Mouse (Mus musculus) MEL (cell line): Measurements from ENCODE around the gene Sephs2. TPM values are rescaled to one million over a fixed set of nuclear protein-coding genes. Genes with fewer than 3 reads are reported as not detected.
"Not testable (repeated sequence)": the region's sequence is repeated elsewhere in the genome, so short reads cannot be mapped to it uniquely, and the experiment has no call there.

Experiments used
- DNase-seq: peaks from one replicate; pipeline ENCODE4 v3.0.0; 2011; ENCODE audit warnings: low read depth, low spot score
- H3K27ac ChIP-seq: 2 replicates; pipeline ENCODE4 v1.5.1; 2012; ENCODE audit warnings: low read depth, mild to moderate bottlenecking, control low read depth, low read length, moderate library complexity; ENCODE audit not compliant: control insufficient read depth
- H3K27me3 ChIP-seq, 2 experiments: fragments of 150-350 bp in 1 of 2; sonication (generic) in 1 of 2; 2 replicates each; pipeline ENCODE4 v1.6.1; 2012; ENCODE audit warnings: low read length in 2 of 2, mild to moderate bottlenecking in 2 of 2, improper control_type of control experiment in 1 of 2, moderate library complexity in 1 of 2; ENCODE audit not compliant: insufficient read depth in 2 of 2, control insufficient read depth in 1 of 2
- H3K36me3 ChIP-seq, 2 experiments: 2 replicates each; pipeline ENCODE4 v1.6.1; 2012 to 2014; ENCODE audit warnings: low read length in 2 of 2, improper control_type of control experiment in 1 of 2, inconsistent platforms in 1 of 2, mild to moderate bottlenecking in 1 of 2; ENCODE audit not compliant: insufficient read depth in 2 of 2, control insufficient read depth in 1 of 2
- H3K4me1 ChIP-seq, 2 experiments: fragments of 150-350 bp in 1 of 2; sonication (generic) in 1 of 2; 2 replicates each; pipeline ENCODE4 v1.6.1; 2012; ENCODE audit warnings: low read length in 2 of 2, improper control_type of control experiment in 1 of 2, mild to moderate bottlenecking in 1 of 2; ENCODE audit not compliant: insufficient read depth in 2 of 2, control insufficient read depth in 1 of 2
- H3K4me3 ChIP-seq, 2 experiments: fragments of 150-350 bp in 1 of 2; sonication (generic) in 1 of 2; 2 replicates each; pipeline ENCODE4 v1.5.1; 2012; ENCODE audit warnings: low read depth in 2 of 2, low read length in 2 of 2, mild to moderate bottlenecking in 2 of 2, moderate library complexity in 2 of 2, control low read depth in 1 of 2, improper control_type of control experiment in 1 of 2; ENCODE audit not compliant: control insufficient read depth in 1 of 2, insufficient read depth in 1 of 2
- H3K79me2 ChIP-seq: 2 replicates; pipeline ENCODE4 v1.6.1; 2012; ENCODE audit warnings: mild to moderate bottlenecking, low read length, moderate library complexity; ENCODE audit not compliant: control insufficient read depth, poor library complexity, insufficient read depth
- H3K9ac ChIP-seq: 2 replicates; pipeline ENCODE4 v1.6.1; 2012; ENCODE audit warnings: low read depth, mild to moderate bottlenecking, control low read depth, low read length, moderate library complexity; ENCODE audit not compliant: control insufficient read depth, poor library complexity, severe bottlenecking
- H3K9me3 ChIP-seq: fragments of 150-350 bp; sonication (generic); replicated peaks from 2 replicates; pipeline ENCODE4 v1.6.1; 2012; ENCODE audit warnings: mild to moderate bottlenecking, low read length, improper control_type of control experiment, moderate library complexity; ENCODE audit not compliant: insufficient read depth
- CHD1 ChIP-seq: IDR thresholded peaks from 2 replicates; pipeline ENCODE4 v1.6.1; 2012; ENCODE audit warnings: low read depth, mild to moderate bottlenecking, inconsistent platforms, low read length, improper control_type of control experiment
- CTCF ChIP-seq, 3 experiments: IDR thresholded peaks in 2 of 3; conservative IDR thresholded peaks in 1 of 3; 2 replicates each; pipeline ENCODE4 v1.5.1; 2011 to 2012; ENCODE audit warnings: low read length in 3 of 3, low read depth in 2 of 3, mild to moderate bottlenecking in 2 of 3, improper control_type of control experiment in 1 of 3, inconsistent platforms in 1 of 3, mixed read lengths in 1 of 3, moderate library complexity in 1 of 3; ENCODE audit not compliant: control insufficient read depth in 1 of 3, insufficient read depth in 1 of 3, poor library complexity in 1 of 3, severe bottlenecking in 1 of 3
- E2F4 ChIP-seq: IDR thresholded peaks from 2 replicates; pipeline ENCODE4 v1.6.1; 2011; ENCODE audit warnings: low read depth, low read length, improper control_type of control experiment, borderline replicate concordance
- ETS1 ChIP-seq: IDR thresholded peaks from 2 replicates; pipeline ENCODE4 v1.6.1; 2012; ENCODE audit warnings: low read depth, mild to moderate bottlenecking, inconsistent platforms, low read length, improper control_type of control experiment, moderate library complexity
- KAT2A ChIP-seq: conservative IDR thresholded peaks from 2 replicates; pipeline ENCODE4 v1.6.1; 2012; ENCODE audit warnings: low read depth, low read length, improper control_type of control experiment, inconsistent platforms
- MAX ChIP-seq: IDR thresholded peaks from 2 replicates; pipeline ENCODE4 v1.6.1; 2011; ENCODE audit warnings: low read length, improper control_type of control experiment
- MAZ ChIP-seq: IDR thresholded peaks from 2 replicates; pipeline ENCODE4 v1.6.1; 2012; ENCODE audit warnings: low read depth, mild to moderate bottlenecking, inconsistent platforms, low read length, improper control_type of control experiment
- MYC ChIP-seq: IDR thresholded peaks from 2 replicates; pipeline ENCODE4 v1.6.1; 2011; ENCODE audit warnings: low read depth, mild to moderate bottlenecking, low read length, improper control_type of control experiment, moderate library complexity
- POLR2A ChIP-seq, 2 experiments: IDR thresholded peaks; 2 replicates each; pipeline ENCODE4 v1.6.1; 2011 to 2012; ENCODE audit warnings: low read length in 2 of 2, mild to moderate bottlenecking in 2 of 2, control low read depth in 1 of 2, improper control_type of control experiment in 1 of 2, low read depth in 1 of 2, moderate library complexity in 1 of 2; ENCODE audit not compliant: control insufficient read depth in 1 of 2, insufficient read depth in 1 of 2, poor library complexity in 1 of 2
- POLR2AphosphoS2 ChIP-seq: IDR thresholded peaks from 2 replicates; pipeline ENCODE4 v1.6.1; 2011; ENCODE audit warnings: low read length, improper control_type of control experiment
- POLR2AphosphoS5 ChIP-seq: IDR thresholded peaks from 2 replicates; pipeline ENCODE4 v1.6.1; 2012; ENCODE audit warnings: low read depth, borderline replicate concordance, mild to moderate bottlenecking, inconsistent platforms, low read length, moderate library complexity, mixed read lengths
- RAD21 ChIP-seq: IDR thresholded peaks from 2 replicates; pipeline ENCODE4 v1.6.1; 2011; ENCODE audit warnings: mild to moderate bottlenecking, low read depth, low read length, improper control_type of control experiment
- SIN3A ChIP-seq: IDR thresholded peaks from 2 replicates; pipeline ENCODE4 v1.6.1; 2012; ENCODE audit warnings: low read length, improper control_type of control experiment, inconsistent platforms
- SMC3 ChIP-seq: IDR thresholded peaks from 2 replicates; pipeline ENCODE4 v1.6.1; 2011; ENCODE audit warnings: low read depth, low read length, improper control_type of control experiment
- TCF12 ChIP-seq: IDR thresholded peaks from 2 replicates; pipeline ENCODE4 v1.6.1; 2014; ENCODE audit warnings: low read depth, mild to moderate bottlenecking, inconsistent platforms, low read length, improper control_type of control experiment, moderate library complexity
- UBTF ChIP-seq: IDR thresholded peaks from 2 replicates; pipeline ENCODE4 v1.6.1; 2012; ENCODE audit warnings: low read depth, mild to moderate bottlenecking, inconsistent platforms, low read length, improper control_type of control experiment, moderate library complexity, borderline replicate concordance; ENCODE audit not compliant: insufficient read depth
- USF2 ChIP-seq, 2 experiments: IDR thresholded peaks; 2 replicates each; pipeline ENCODE4 v1.6.1; 2011 to 2012; ENCODE audit warnings: improper control_type of control experiment in 2 of 2, low read length in 2 of 2, borderline replicate concordance in 1 of 2, inconsistent platforms in 1 of 2, low read depth in 1 of 2, mild to moderate bottlenecking in 1 of 2; ENCODE audit not compliant: insufficient read depth in 1 of 2
- ZC3H11A ChIP-seq: IDR thresholded peaks from 2 replicates; pipeline ENCODE4 v1.6.1; 2012; ENCODE audit warnings: low read depth, mild to moderate bottlenecking, inconsistent platforms, low read length, improper control_type of control experiment
- ZNF384 ChIP-seq: IDR thresholded peaks from 2 replicates; pipeline ENCODE4 v1.6.1; 2012; ENCODE audit warnings: low read depth, mild to moderate bottlenecking, inconsistent platforms, low read length, improper control_type of control experiment
- polyA plus RNA-seq, 2 experiments: library from polyadenylated mRNA; stranded (reverse) in 1 of 2; unstranded in 1 of 2; fragments of >175 nt in 1 of 2; fragments of >200 nt in 1 of 2; gene quantifications; 2 replicates each; pipeline versions ENCODE4 v1.2.1 to v1.2.4; 2012; ENCODE audit warnings: low replicate concordance in 2 of 2, low read depth in 1 of 2; ENCODE audit not compliant: insufficient read length in 2 of 2, insufficient read depth in 1 of 2, missing spikeins in 1 of 2
- total RNA-seq: library from RNA; depleted of rRNA; stranded (reverse); fragments of 300-350 nt; gene quantifications from 2 replicates; pipeline ENCODE4 v1.2.3, GENCODE M21; 2012

Gene Sephs2
- total and polyA plus RNA-seq, 3 experiments = 109 to 182 TPM; not detected in 1

- Histone ChIP-seq H3K9ac (no peak overlapping the region), H3K27ac (no peak overlapping the region), H3K79me2 (no peaks in the 10 kb centered on the region; the same call in 1 of the 2 replicates), H3K27me3 (no peaks in the 10 kb centered on the region), H3K4me3 (no peak overlapping the region), H3K4me1 (peaks cover 4 to 15% of the 10 kb centered on the region in 2 experiments; a peak in 3 of 4 replicates), H3K36me3 (peaks cover 5 to 13% of the 10 kb centered on the region in 2 experiments), H3K9me3 (no peaks in the 10 kb centered on the region)
- no peak for TF ChIP-seq POLR2A (IDR thresholded peaks at IDR 0.05; ENCODE audit: control insufficient read depth in 1 of 2, insufficient read depth in 1 of 2, low read depth in 1 of 2, low read length in 2 of 2, poor library complexity in 1 of 2)
- TF ChIP-seq E2F4 = no peak
- no peak for TF ChIP-seq SIN3A
- no peak for TF ChIP-seq POLR2AphosphoS5
- TF ChIP-seq POLR2AphosphoS2 = no peak
- TF ChIP-seq TCF12 = no peak
- TF ChIP-seq ZC3H11A = no peak
- TF ChIP-seq KAT2A = no peak
- TF ChIP-seq USF2 (IDR thresholded peaks at IDR 0.05; ENCODE audit: borderline replicate concordance in 1 of 2, insufficient read depth in 1 of 2, low read depth in 1 of 2, low read length in 2 of 2) = no peak
- TF ChIP-seq MAX = no peak
- no peak for TF ChIP-seq MAZ
- TF ChIP-seq ETS1 = no peak
- TF ChIP-seq CHD1 = no peak
- TF ChIP-seq ZNF384 = no peak
- DNase-seq = no peak
These were observed 20.5 kb downstream of the Sephs2 start for GRCm38 (mm10) chr7:127253341-127253740.

GRCm38 (mm10) chr7:127252414-127252813, 21.4 kb downstream of the Sephs2 start:
- peak; percentile 45 for TF ChIP-seq SMC3
- peak; percentile 35 to 69 (median 60); a peak in 5 of 6 replicates for TF ChIP-seq CTCF (IDR thresholded peaks at IDR 0.05 in 2 of 3, conservative IDR thresholded peaks at IDR 0.05 in 1 of 3; ENCODE audit: control insufficient read depth in 1 of 3, insufficient read depth in 1 of 3, low read depth in 2 of 3, low read length in 3 of 3, poor library complexity in 1 of 3, severe bottlenecking in 1 of 3)
- peak; percentile 89 for TF ChIP-seq ZNF384
- TF ChIP-seq MYC = peak; percentile 90
- TF ChIP-seq RAD21 = peak; percentile 29
- TF ChIP-seq UBTF = no peak
- Histone ChIP-seq H3K27me3 (no peaks in the 10 kb centered on the region), H3K9me3 (no peaks in the 10 kb centered on the region), H3K4me3 (no peak overlapping the region), H3K4me1 (peaks cover 2 to 15% of the 10 kb centered on the region in 2 experiments; a peak in 3 of 4 replicates), H3K79me2 (no peaks in the 10 kb centered on the region; the same call in 1 of the 2 replicates), H3K9ac (no peak overlapping the region), H3K36me3 (peaks cover 5 to 11% of the 10 kb centered on the region in 2 experiments), H3K27ac (no peak overlapping the region)
- peak; percentile 74 for DNase-seq

GRCm38 (mm10) chr7:127250511-127250910, 23.3 kb downstream of the Sephs2 start:
- not testable (repeated sequence) for H3K27ac ChIP-seq, H3K27me3 ChIP-seq, H3K9me3 ChIP-seq, H3K79me2 ChIP-seq, H3K9ac ChIP-seq, H3K4me3 ChIP-seq
- peak; percentile 65 for DNase-seq
- H3K4me1 ChIP-seq = peaks cover 2 to 19% of the 10 kb centered on the region in 2 experiments
- H3K36me3 ChIP-seq = peaks cover 10 to 15% of the 10 kb centered on the region in 2 experiments
